Mouse (Mus musculus): ENCODE results near the gene Cnrip1.

Cnrip1 gene

GRCm38 (mm10) chr11:17112419-17113090 lies 61.2 kb downstream of the Cnrip1 start:
- DNase-seq: no peak

GRCm38 (mm10) chr11:17126418-17126817 lies 75.0 kb downstream of the Cnrip1 start:
- no peak for DNase-seq

Data from cerebellum, postnatal 25 days (tissue).